Mouse (Mus musculus): Measurements from ENCODE around the gene Fam8a1.

Gene Fam8a1

GRCm38 (mm10) chr13:46674601-46675000 lies 5.3 kb downstream of the Fam8a1 start:
- no peak for DNase-seq (ENCODE audit: low read depth, low spot score)

GRCm38 (mm10) chr13:46677721-46678120 lies 8.4 kb downstream of the Fam8a1 start:
- no peak for DNase-seq (ENCODE audit: low read depth, low spot score)

DNA sequence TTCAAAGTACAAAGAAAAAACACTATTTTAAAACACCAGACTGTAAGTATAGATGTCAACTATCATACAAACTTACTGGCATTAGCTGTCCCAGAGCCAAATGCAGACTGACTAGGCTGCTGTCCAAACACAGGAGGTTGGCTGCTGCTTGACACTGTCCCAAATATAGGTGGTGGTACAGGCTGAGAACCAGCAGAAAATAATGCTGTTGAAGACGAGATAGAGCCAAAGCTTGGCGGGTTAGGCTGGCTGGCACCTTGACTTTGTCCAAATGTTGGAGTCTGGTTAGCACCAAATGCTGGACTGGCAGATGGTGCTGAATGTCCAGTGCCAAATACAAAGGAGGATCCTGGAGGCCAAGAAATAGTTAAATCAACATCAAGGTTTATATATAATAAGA lies 13.6 kb downstream of the Fam8a1 start:
- DNase-seq (ENCODE audit: low read depth, low spot score) = no peak

DNA sequence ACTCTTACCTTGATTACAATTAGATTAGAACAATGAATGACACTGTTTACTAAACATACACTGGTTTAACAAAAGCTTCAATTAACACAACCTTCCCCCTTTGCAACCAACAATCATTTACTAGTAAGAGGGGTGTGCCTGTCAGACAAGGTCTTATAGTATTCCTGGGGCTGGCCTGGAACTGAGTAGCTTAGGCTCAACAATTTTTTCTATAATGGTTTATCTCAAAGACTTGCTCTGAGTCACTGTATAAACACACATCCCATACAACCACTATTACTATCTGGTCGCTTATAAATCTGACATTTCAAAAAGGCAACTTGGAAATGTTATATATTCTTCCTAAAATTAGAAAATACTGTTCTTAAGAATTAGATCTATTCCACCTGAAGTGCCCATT lies 14.0 kb downstream of the Fam8a1 start:
- DNase-seq (ENCODE audit: low read depth, low spot score) = no peak

DNA sequence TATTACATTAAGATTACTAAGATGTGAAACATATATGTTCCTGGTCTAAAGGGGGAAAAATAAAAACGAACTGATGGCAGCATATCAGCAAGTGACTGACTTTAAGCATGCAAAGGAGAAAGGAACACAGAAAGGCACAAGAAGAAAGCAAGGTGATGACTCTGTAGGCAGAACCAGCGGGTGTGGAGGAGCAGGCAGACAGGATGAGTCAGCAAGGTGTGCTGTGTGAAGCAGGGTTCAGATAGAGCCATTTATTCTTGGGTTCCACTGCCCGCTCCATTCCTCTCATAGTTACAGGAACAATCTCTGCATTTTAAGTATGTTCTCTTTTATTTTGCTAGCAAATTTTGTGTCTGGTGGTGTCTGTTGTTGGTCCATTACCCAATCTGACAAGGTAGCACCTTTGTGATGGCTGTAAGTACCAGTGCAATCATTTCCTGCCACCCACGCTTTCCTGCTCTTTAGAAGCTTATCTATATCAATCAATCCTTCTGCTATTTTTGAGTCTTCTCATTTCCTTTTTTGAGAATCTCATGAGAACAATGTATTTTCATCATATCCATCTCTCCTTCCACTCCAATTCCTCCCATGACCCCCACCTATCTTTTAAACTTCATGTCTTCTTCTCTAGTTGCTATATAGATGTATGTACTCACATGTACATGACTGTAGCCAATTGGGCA lies 21.4 kb downstream of the Fam8a1 start:
- peak; percentile 90 for DNase-seq (ENCODE audit: low read depth, low spot score)

DNA sequence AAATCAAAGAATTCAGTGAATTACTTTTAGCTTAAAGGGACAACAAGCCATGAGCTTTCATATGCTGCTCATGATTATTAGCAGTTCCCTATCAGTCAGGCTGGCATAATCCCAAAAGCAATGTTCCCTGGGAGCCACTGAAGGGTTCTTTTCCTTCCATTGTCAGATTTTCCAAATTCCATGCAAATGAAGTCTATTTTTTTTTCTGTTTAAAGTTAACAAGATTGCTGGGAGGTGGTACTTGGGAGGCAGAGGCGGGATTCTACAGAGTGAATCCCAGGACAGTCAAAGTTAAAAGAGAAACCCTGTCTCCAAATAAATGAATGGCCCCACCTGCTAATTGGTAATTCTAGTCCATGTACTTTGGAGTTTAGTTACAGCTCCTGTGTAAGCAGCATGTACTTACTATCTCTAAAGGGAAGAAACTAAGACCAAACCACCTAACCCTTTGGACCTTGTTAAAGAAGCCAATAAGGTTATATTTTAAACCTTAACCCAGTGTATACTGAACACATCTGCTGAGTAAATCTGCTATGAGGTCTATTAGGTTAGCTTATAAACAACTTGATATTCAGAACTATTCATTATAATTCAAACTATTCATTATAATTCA lies 26.1 kb downstream of the Fam8a1 start:
- no peak for DNase-seq (ENCODE audit: low read depth, low spot score)

DNA sequence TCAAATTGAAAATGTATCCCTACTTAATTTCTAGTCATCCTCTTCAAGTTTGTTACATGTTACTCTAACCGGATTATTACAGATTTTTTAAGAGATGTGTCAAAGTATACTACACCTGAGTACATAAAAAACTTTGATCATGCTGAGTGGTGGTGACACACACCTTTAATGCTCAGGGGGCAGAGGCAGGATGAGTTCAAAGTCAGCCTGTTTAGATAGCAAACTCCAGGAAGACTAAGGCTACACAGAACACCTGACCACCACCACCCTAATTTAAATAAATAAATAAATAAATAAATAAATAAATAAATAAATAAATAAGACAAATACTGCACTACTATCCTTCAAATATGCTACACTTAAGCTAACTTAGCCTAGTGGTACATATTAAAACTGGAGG lies 26.6 kb downstream of the Fam8a1 start:
- DNase-seq (ENCODE audit: low read depth, low spot score) = no peak

GRCm38 (mm10) chr13:46696788-46697187 lies 27.5 kb downstream of the Fam8a1 start:
- DNase-seq (ENCODE audit: low read depth, low spot score) = no peak

DNA sequence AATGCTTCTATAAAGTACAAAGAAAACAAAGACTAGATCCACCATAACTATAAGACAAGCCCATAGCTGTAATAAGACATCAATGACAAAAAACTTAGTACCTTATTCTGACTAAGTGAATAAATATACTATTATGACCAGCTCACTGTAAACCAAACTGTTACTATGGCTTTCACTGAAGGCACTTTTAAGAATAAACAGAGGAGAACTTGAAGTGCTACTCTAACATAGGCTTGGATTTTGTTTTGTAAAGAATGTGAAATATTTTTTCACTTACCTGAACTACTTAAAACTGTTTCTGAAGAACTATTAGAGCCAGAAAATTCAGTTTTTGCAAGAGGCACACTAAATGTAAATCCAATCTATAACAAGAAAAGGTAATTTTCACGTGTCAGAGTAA lies 30.1 kb downstream of the Fam8a1 start:
- no peak for DNase-seq (ENCODE audit: low read depth, low spot score)

DNA sequence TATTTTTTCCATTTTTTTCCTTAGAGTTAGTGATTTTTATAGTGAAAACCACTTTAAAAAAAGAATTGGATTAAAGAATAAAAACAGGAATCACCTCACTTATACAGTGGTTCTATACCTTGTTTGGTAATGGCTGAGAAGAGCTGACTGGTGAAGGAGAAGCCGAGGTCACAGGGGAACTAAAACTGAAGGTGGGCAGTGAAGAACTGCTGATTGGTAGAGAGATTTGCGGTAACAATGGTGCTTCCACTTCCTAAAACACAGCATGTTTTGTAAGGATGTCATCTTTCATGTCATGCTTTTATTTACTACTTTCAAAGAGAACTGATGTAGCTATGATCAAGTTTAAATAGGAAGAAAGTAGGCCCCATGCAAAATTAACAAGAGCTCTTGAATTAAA lies 32.2 kb downstream of the Fam8a1 start:
- DNase-seq (ENCODE audit: low read depth, low spot score) = no peak

DNA sequence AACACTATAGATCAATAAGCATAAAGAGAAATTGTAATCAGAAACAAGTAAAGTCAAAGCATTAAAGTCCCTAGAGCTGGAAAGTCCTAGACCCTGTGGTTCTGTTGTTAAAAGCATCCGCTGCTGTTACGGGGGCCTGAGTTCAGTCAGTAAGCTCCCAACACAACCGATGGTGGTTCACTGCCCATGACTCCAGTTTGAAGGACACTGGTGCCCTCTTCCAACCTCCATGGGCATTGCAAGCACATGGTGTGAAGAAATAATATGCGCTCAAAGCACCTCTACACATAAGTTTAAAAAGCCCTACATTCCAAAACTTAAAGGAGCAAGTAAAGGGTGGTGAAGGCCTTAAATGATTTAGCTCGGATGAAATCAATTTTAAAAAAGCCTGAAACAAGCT lies 33.8 kb downstream of the Fam8a1 start:
- peak; percentile 40 for DNase-seq (ENCODE audit: low read depth, low spot score)

DNA sequence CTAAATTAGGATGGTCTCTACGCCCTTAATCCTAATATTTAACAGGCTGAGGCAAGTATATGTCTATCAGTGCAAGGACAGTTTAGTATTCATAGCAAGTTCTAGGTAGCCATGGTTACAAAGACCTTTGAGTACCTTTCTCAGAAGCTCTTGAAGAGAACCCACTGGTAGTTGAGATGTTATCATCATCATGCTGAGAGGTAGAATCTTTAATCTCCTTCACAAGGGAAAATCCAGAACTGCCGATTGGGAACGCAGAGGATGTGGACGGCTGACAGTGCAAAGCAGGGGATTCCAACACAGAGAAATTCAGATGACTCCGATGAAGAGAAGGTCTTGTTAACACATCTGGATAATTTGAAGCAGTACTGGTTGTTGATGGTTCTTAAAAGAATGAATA lies 44.2 kb downstream of the Fam8a1 start:
- DNase-seq (ENCODE audit: low read depth, low spot score) = no peak

DNA sequence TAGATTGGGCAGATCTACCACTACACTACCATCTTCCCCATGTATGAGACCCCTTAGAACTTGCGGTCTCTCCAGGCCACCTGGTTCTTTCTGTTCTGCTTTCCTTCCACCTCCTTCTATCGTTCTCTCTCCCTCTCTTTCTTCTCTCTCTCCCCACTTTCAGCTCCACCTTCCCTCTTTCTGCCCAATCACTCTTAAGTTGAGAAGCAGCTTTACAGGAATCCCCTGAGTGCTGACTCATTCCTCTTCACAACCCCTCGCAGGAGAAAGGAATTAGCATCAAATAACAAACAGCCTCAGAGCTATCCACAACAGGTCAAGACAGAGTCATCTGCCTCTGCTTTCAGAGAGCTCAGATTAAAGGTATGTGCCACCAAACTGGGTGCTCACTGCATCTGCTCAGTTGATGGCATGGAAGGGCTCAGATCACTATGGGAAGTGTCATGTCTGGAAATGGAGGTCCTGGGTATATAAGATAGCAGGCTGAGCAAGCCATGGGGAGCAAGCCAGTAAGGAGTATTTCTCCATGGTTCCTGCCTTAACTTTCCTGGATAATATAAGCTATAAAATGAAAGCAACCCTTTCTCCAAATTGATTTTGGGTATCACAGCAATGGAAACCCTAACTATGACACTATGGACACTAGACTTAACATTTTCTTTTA lies 46.8 kb downstream of the Fam8a1 start:
- DNase-seq (ENCODE audit: low read depth, low spot score) = no peak

- peak; percentile 35 for DNase-seq (ENCODE audit: low read depth, low spot score)
Measured at GRCm38 (mm10) chr13:46718893-46719400, 49.6 kb downstream of the Fam8a1 start.

GRCm38 (mm10) chr13:46721009-46721408 lies 51.7 kb downstream of the Fam8a1 start:
- DNase-seq (ENCODE audit: low read depth, low spot score) = no peak

- DNase-seq (ENCODE audit: low read depth, low spot score) = peak; percentile 52
Measured at GRCm38 (mm10) chr13:46724371-46724770, 55.0 kb downstream of the Fam8a1 start.

- peak; percentile 64 for DNase-seq (ENCODE audit: low read depth, low spot score)
Measured at GRCm38 (mm10) chr13:46725227-46725626, 55.9 kb downstream of the Fam8a1 start.

GRCm38 (mm10) chr13:46726288-46727037 lies 57.1 kb downstream of the Fam8a1 start:
- DNase-seq (ENCODE audit: low read depth, low spot score) = no peak

DNA sequence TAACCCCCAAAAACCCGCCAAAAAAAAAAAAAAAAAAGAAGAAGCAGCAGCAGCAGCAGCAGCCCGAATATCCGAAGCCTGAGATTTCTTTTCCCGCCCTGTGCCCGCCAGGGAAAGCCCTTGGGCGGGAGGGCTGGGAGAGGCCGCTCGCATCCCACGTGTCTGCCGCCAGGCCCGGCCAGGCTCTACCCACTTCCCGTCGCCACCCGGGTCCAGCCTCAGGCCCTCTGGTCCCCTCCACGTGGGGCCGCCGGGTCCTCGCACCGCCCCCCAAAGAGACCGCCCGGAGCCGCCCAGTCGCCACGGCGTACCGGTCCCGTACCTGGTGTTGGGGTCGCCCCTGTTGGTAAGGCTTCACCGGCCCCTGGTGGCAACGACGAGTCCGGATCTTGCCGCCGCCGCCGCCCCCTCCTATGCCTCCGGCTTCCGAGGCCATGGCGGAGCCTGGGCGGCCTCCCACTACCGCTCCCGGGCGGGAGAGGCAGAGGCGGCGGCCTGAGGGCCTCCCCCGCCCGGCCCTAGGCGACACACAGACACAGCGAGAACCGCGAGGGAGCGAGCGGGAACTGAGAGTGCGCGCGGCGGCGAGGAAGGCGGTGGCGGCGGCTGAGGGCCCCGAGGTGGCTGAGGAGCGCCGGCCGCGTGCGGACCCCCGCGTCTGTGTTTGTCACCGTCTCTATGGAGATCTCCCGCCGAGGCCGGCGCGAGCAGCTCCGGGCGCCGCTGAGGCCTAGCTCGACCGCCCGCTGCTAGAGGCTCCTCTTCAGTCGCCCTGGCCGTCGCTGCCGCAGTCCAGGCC lies 57.9 kb downstream of the Fam8a1 start:
- peak; percentile 84 for DNase-seq (ENCODE audit: low read depth, low spot score)
